Mouse (Mus musculus): ENCODE measurements at regions not wholly inside any gene's neighbourhood (a gene's known extent, or its start where the extent isn't known, plus 50 kb on each side); places are given as distances from the start of the nearest gene placed in this dataset.

- in situ Hi-C loops (cut with MboI; ENCODE audit: low pct_ligation_motif_present, low pct_unique_long_range_greater_than_20kb, low sequenced_read_pairs), result no loop called here
- DNase-seq (ENCODE audit: extremely low read depth), result no peak
- peak; percentile 35; the same call in 1 of the 2 replicates for TF ChIP-seq MAFK (IDR thresholded peaks at IDR 0.05; ENCODE audit: insufficient replicate concordance, low read length)
- no peak for TF ChIP-seq RAD21 (IDR thresholded peaks at IDR 0.05; ENCODE audit: low read depth, low read length)
- Histone ChIP-seq H3K79me2 (replicated peaks; ENCODE audit: control insufficient read depth, extremely low read depth, insufficient read depth, poor library complexity, severe bottlenecking) (no peaks in the 10 kb centered on the region), H3K27me3 (replicated peaks) (no peaks in the 10 kb centered on the region), H3K9ac (ENCODE audit: insufficient read depth, low read depth) (no peak overlapping the region), H3K27ac (ENCODE audit: insufficient read depth, low read depth) (no peak overlapping the region), H3K4me2 (ENCODE audit: insufficient read depth, low read depth, poor library complexity, severe bottlenecking) (no peak overlapping the region), H3K9me3 (replicated peaks; ENCODE audit: low read length) (no peaks in the 10 kb centered on the region), H3K36me3 (replicated peaks in 1 of 2; ENCODE audit: control insufficient read depth in 1 of 2, insufficient read depth in 1 of 2, low read length in 1 of 2) (no peaks in the 10 kb centered on the region), H3K4me3 (replicated peaks in 1 of 3; ENCODE audit: low read depth in 2 of 3, low read length in 2 of 3, poor library complexity in 1 of 3) (no peak overlapping the region), H3K4me1 (ENCODE audit: control insufficient read depth in 1 of 2, insufficient read depth in 2 of 2) (peaks cover 4 to 22% of the 10 kb centered on the region in 2 experiments)
- dilution Hi-C loops (cut with MboI; ENCODE audit: extremely low pct_ligation_motif_present, extremely low pct_unique_long_range_greater_than_20kb, low sequenced_read_pairs), result no loop called here
These were observed 263.5 kb upstream of the Ptger4 start for GRCm38 (mm10) chr15:5507545-5507913.

GRCm38 (mm10) chr15:5510056-5510455, 266.1 kb upstream of the Ptger4 start:
- Histone ChIP-seq H3K36me3 (replicated peaks in 1 of 2; ENCODE audit: control insufficient read depth in 1 of 2, insufficient read depth in 1 of 2, low read length in 1 of 2) (no peaks in the 10 kb centered on the region), H3K27me3 (replicated peaks) (no peaks in the 10 kb centered on the region), H3K9ac (ENCODE audit: insufficient read depth, low read depth) (no peak overlapping the region), H3K4me2 (ENCODE audit: insufficient read depth, low read depth, poor library complexity, severe bottlenecking) (no peak overlapping the region), H3K9me3 (replicated peaks; ENCODE audit: low read length) (no peaks in the 10 kb centered on the region), H3K79me2 (replicated peaks; ENCODE audit: control insufficient read depth, extremely low read depth, insufficient read depth, poor library complexity, severe bottlenecking) (no peaks in the 10 kb centered on the region), H3K27ac (ENCODE audit: insufficient read depth, low read depth) (no peak overlapping the region), H3K4me1 (ENCODE audit: control insufficient read depth in 1 of 2, insufficient read depth in 2 of 2) (peaks cover 14 to 40% of the 10 kb centered on the region in 2 experiments), H3K4me3 (replicated peaks in 1 of 3; ENCODE audit: low read depth in 2 of 3, low read length in 2 of 3, poor library complexity in 1 of 3) (no peak overlapping the region)
- in situ Hi-C loops (cut with MboI; ENCODE audit: low pct_ligation_motif_present, low pct_unique_long_range_greater_than_20kb, low sequenced_read_pairs), result no loop called here
- no peak for DNase-seq (ENCODE audit: extremely low read depth)
- dilution Hi-C loops (cut with MboI; ENCODE audit: extremely low pct_ligation_motif_present, extremely low pct_unique_long_range_greater_than_20kb, low sequenced_read_pairs), result no loop called here
- TF ChIP-seq ZMIZ1 (IDR thresholded peaks at IDR 0.05; ENCODE audit: low read depth, low read length) (no peak), IRF4 (IDR thresholded peaks at IDR 0.05; ENCODE audit: low read depth, low read length) (no peak), E2F4 (IDR thresholded peaks at IDR 0.05; ENCODE audit: insufficient replicate concordance, low read depth, low read length) (no peak), MAZ (IDR thresholded peaks at IDR 0.05; ENCODE audit: low read depth, low read length) (no peak), RCOR1 (conservative IDR thresholded peaks at IDR 0.05; ENCODE audit: low read depth, low read length) (no peak), MEF2A (IDR thresholded peaks at IDR 0.05; ENCODE audit: borderline replicate concordance, low read depth, low read length) (no peak), MAX (IDR thresholded peaks at IDR 0.05; ENCODE audit: low read length) (no peak), PAX5 (IDR thresholded peaks at IDR 0.05; ENCODE audit: low read length) (no peak), SIN3A (IDR thresholded peaks at IDR 0.05; ENCODE audit: low read length) (no peak), CHD2 (IDR thresholded peaks at IDR 0.05; ENCODE audit: low read length) (no peak), RAD21 (IDR thresholded peaks at IDR 0.05; ENCODE audit: low read depth, low read length) (no peak), ZNF384 (IDR thresholded peaks at IDR 0.05; ENCODE audit: low read depth, low read length) (no peak), SMC3 (IDR thresholded peaks at IDR 0.05; ENCODE audit: low read depth, low read length) (no peak), UBTF (IDR thresholded peaks at IDR 0.05; ENCODE audit: low read depth, low read length) (no peak), ELF1 (IDR thresholded peaks at IDR 0.05; ENCODE audit: low read depth, low read length) (no peak), ZKSCAN1 (IDR thresholded peaks at IDR 0.05; ENCODE audit: borderline replicate concordance, low read depth, low read length) (no peak), USF2 (conservative IDR thresholded peaks at IDR 0.05; ENCODE audit: low read depth, low read length) (no peak), ETS1 (conservative IDR thresholded peaks at IDR 0.05; ENCODE audit: low read depth, low read length) (no peak), ZC3H11A (IDR thresholded peaks at IDR 0.05; ENCODE audit: low read depth, low read length) (no peak)
